ENCODE assay signal across 20 mouse cellular contexts in the genomic region with DNA sequence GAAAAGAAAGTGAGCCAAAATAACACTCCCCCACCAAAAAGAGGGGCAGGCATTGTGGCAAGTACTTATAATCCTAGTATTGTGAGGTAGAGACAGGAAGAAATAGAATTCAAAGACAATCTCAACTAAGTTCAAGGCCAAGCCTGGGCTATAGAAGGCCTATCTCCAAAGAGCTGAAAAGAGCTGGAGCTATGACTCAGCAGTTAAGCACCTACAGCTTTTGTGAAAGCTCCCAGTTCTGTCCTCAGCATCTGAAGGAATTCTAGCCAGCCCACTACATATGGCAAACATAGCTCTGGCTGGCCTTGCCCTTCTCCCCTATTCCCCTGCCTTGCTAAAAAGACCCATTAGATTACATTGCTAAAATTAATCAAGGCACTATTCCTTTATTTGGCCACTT. TPM values are rescaled to one million over a fixed set of nuclear protein-coding genes. Genes with fewer than 3 reads are reported as not detected.
A peak's percentile ranks its signal among the peaks of the same experiment; 100 is the strongest.
DNase-seq lines count a peak whose midpoint lies in the region; ATAC-seq and TF ChIP-seq lines count a peak whose summit lies in the region.
"Had no signal": no experiment of that assay in that cellular context is flagged by ENCODE, and none has a peak within 500 bp of the region (broad histone marks: within the 10 kb centered on the region; RNA-seq: fewer than 3 reads in every experiment).

No protein-coding gene starts in this region.

- no peak overlapping the region for H3K4me2 ChIP-seq in intestine, postnatal 0 days (replicated peaks; ENCODE audit: low read depth)
- no peak overlapping the region for H3K4me2 ChIP-seq in midbrain, embryonic 15.5 days
- H3K4me2 ChIP-seq: forebrain, embryonic 12.5 days; heart, embryonic 11.5 days; hindbrain, embryonic 14.5 days had no signal

- no peak overlapping the region for H3K4me3 ChIP-seq in liver, adult 2 months (ENCODE audit: insufficient read depth, low read depth, low read length)
- H3K4me3 ChIP-seq in embryonic fibroblast, embryonic 13.5 days (ENCODE audit: insufficient read depth, low read length) = no peak overlapping the region
- no peak overlapping the region for H3K4me3 ChIP-seq in intestine, postnatal 0 days (ENCODE audit: low read depth, low read length)
- H3K4me3 ChIP-seq in small intestine, adult 2 months (ENCODE audit: low read depth, low read length) = no peak overlapping the region
- H3K4me3 ChIP-seq in midbrain, embryonic 15.5 days = no peak overlapping the region
- H3K4me3 ChIP-seq: embryonic facial prominence, embryonic 10.5 days; forebrain, embryonic 12.5 days; hindbrain, embryonic 10.5 days had no signal

- DNase-seq in liver, adult 2 months (ENCODE audit: extremely low read depth, low read depth, low spot score) = peak; percentile 80
- no peak for DNase-seq in liver
- DNase-seq in layer of hippocampus, adult 9-10 months (ENCODE audit: low spot score) = no peak
- DNase-seq: adrenal gland, postnatal 10 days; cerebellum, adult 11 months; cerebellum, adult 8-10 months; cerebellum, postnatal 14 days; gastrocnemius, postnatal 10 days; heart, adult 18-20 months had no signal

- no peak for TF ChIP-seq POLR2A in liver, adult 2 months (IDR thresholded peaks at IDR 0.05; ENCODE audit: extremely low read depth, insufficient read depth, low read length)
- no peak for TF ChIP-seq POLR2A in embryonic fibroblast, embryonic 13.5 days (IDR thresholded peaks at IDR 0.05; ENCODE audit: low read depth, low read length)
- no peak for TF ChIP-seq POLR2A in small intestine, adult 2 months (IDR thresholded peaks at IDR 0.05; ENCODE audit: low read depth, low read length)

- no peaks in the 10 kb centered on the region for H3K79me2 ChIP-seq in liver, adult 2 months (ENCODE audit: control insufficient read depth, insufficient read depth, low read length)

- H3K36me3 ChIP-seq in liver, adult 2 months (ENCODE audit: control insufficient read depth, insufficient read depth, low read length) = no peaks in the 10 kb centered on the region
- H3K36me3 ChIP-seq in intestine, postnatal 0 days (ENCODE audit: control insufficient read depth, insufficient read depth) = no peaks in the 10 kb centered on the region
- no peaks in the 10 kb centered on the region for H3K36me3 ChIP-seq in small intestine, adult 2 months (ENCODE audit: control insufficient read depth, insufficient read depth, low read length)
- H3K36me3 ChIP-seq in midbrain, embryonic 15.5 days (replicated peaks) = no peaks in the 10 kb centered on the region
- H3K36me3 ChIP-seq: embryonic facial prominence, embryonic 10.5 days; forebrain, embryonic 12.5 days; hindbrain, embryonic 10.5 days had no signal

- TF ChIP-seq CTCF in liver, adult 2 months (IDR thresholded peaks at IDR 0.05; ENCODE audit: low read depth, low read length) = no peak
- TF ChIP-seq CTCF in embryonic fibroblast, embryonic 13.5 days (IDR thresholded peaks at IDR 0.05; ENCODE audit: borderline replicate concordance, insufficient read depth, low read length) = no peak
- TF ChIP-seq CTCF in intestine, postnatal 0 days (IDR thresholded peaks at IDR 0.05; ENCODE audit: low read depth) = no peak
- no peak for TF ChIP-seq CTCF in small intestine, adult 2 months (IDR thresholded peaks at IDR 0.05; ENCODE audit: extremely low read depth, insufficient read length, insufficient replicate concordance, low read depth, low read length)

- peak; percentile 10; the same call in 1 of the 2 replicates for ATAC-seq in intestine, postnatal 0 days
- no peak for ATAC-seq in midbrain, embryonic 15.5 days (replicated peaks)
- ATAC-seq: forebrain, embryonic 16.5 days had no signal

- H3K27ac ChIP-seq in liver, adult 2 months (replicated peaks; ENCODE audit: insufficient read depth, low read depth, low read length) = peak overlapping the region; percentile 100
- H3K27ac ChIP-seq in embryonic fibroblast, embryonic 13.5 days (ENCODE audit: insufficient read depth, low read length) = peak overlapping the region; percentile 73
- H3K27ac ChIP-seq in intestine, postnatal 0 days (ENCODE audit: low read depth, low read length) = no peak overlapping the region
- H3K27ac ChIP-seq in small intestine, adult 2 months (ENCODE audit: insufficient read depth, low read depth, low read length) = peak overlapping the region; percentile 50; the same call in 1 of the 2 replicates
- H3K27ac ChIP-seq in midbrain, embryonic 15.5 days = no peak overlapping the region
- H3K27ac ChIP-seq: embryonic facial prominence, embryonic 10.5 days; forebrain, embryonic 12.5 days; hindbrain, embryonic 10.5 days; hindbrain, embryonic 14.5 days had no signal

- no peaks in the 10 kb centered on the region for H3K27me3 ChIP-seq in liver, adult 2 months (ENCODE audit: control insufficient read depth, insufficient read depth, low read length)
- no peaks in the 10 kb centered on the region for H3K27me3 ChIP-seq in intestine, postnatal 0 days (replicated peaks; ENCODE audit: control insufficient read depth, insufficient read depth, low read length)
- H3K27me3 ChIP-seq in small intestine, adult 2 months (ENCODE audit: control insufficient read depth, insufficient read depth, low read length) = no peaks in the 10 kb centered on the region
- no peaks in the 10 kb centered on the region for H3K27me3 ChIP-seq in midbrain, embryonic 15.5 days (replicated peaks)
- H3K27me3 ChIP-seq: forebrain, embryonic 12.5 days had no signal

- peaks cover 11% of the 10 kb centered on the region for H3K4me1 ChIP-seq in liver, adult 2 months (ENCODE audit: control insufficient read depth, insufficient read depth, low read length)
- peaks cover 3% of the 10 kb centered on the region; the same call in 1 of the 2 replicates for H3K4me1 ChIP-seq in embryonic fibroblast, embryonic 13.5 days (ENCODE audit: control insufficient read depth, insufficient read depth, low read length)
- no peaks in the 10 kb centered on the region for H3K4me1 ChIP-seq in intestine, postnatal 0 days (replicated peaks; ENCODE audit: control insufficient read depth, insufficient read depth, low read length)
- peaks cover 2% of the 10 kb centered on the region; the same call in 1 of the 2 replicates for H3K4me1 ChIP-seq in small intestine, adult 2 months (ENCODE audit: control insufficient read depth, insufficient read depth, insufficient read length, low read length)
- H3K4me1 ChIP-seq in midbrain, embryonic 15.5 days = peaks cover 2% of the 10 kb centered on the region

- no peaks in the 10 kb centered on the region for H3K9me3 ChIP-seq in intestine, postnatal 0 days (ENCODE audit: control insufficient read depth)
- H3K9me3 ChIP-seq in midbrain, embryonic 15.5 days = no peaks in the 10 kb centered on the region
- H3K9me3 ChIP-seq: embryonic facial prominence, embryonic 10.5 days; forebrain, embryonic 12.5 days; G1E; hindbrain, embryonic 10.5 days had no signal

- H3K9ac ChIP-seq in liver, adult 2 months (ENCODE audit: low read depth, low read length) = peak overlapping the region; percentile 63; the same call in 1 of the 2 replicates
- no peak overlapping the region for H3K9ac ChIP-seq in intestine, postnatal 0 days (ENCODE audit: low read depth, low read length)
- no peak overlapping the region for H3K9ac ChIP-seq in midbrain, embryonic 15.5 days
- H3K9ac ChIP-seq: forebrain, embryonic 12.5 days; hindbrain, embryonic 14.5 days had no signal

RNA-seq across cellular contexts. Expression of gene Hyou1, which starts 5.9 kb away (rescaled TPM):
- total RNA-seq in liver, adult 2 months (2014; rRNA removed) = 87.8 and 131 TPM in 2 replicates
- polyA plus RNA-seq in liver, adult 2 months (2012; rRNA removed) = 75.0 and 111 TPM in 2 replicates
- 88.7 and 101 TPM in 2 replicates for polyA plus RNA-seq in embryonic fibroblast, embryonic 13.5 days (2011; ENCODE audit: insufficient read length, low read depth, missing spikeins)
- 10.5 and 11.1 TPM in 2 replicates for polyA plus RNA-seq in intestine, postnatal 0 days (2015; fragmentation: Nextera tagmentation; extraction: Ambion mirVana)
- polyA plus RNA-seq in small intestine, adult 2 months (2012; rRNA removed) = 34.3 and 38.3 TPM in 2 replicates
- polyA plus RNA-seq in midbrain, embryonic 15.5 days (2015; fragmentation: Nextera tagmentation; extraction: Ambion mirVana) = 28.1 and 29.7 TPM in 2 replicates

RNA-seq across cellular contexts. Expression of gene Vps11, which starts 11.9 kb away (rescaled TPM):
- 14.5 and 22.0 TPM in 2 replicates for total RNA-seq in liver, adult 2 months (2014; rRNA removed)
- 15.9 and 17.0 TPM in 2 replicates for polyA plus RNA-seq in liver, adult 2 months (2012; rRNA removed)
- 33.8 and 35.4 TPM in 2 replicates for polyA plus RNA-seq in embryonic fibroblast, embryonic 13.5 days (2011; ENCODE audit: insufficient read length, low read depth, missing spikeins)
- 27.2 and 27.4 TPM in 2 replicates for polyA plus RNA-seq in intestine, postnatal 0 days (2015; fragmentation: Nextera tagmentation; extraction: Ambion mirVana)
- polyA plus RNA-seq in small intestine, adult 2 months (2012; rRNA removed) = 12.4 and 22.3 TPM in 2 replicates
- 43.3 and 45.7 TPM in 2 replicates for polyA plus RNA-seq in midbrain, embryonic 15.5 days (2015; fragmentation: Nextera tagmentation; extraction: Ambion mirVana)

RNA-seq across cellular contexts. Expression of gene Slc37a4, which starts 23.3 kb away (rescaled TPM):
- 250 and 307 TPM in 2 replicates for total RNA-seq in liver, adult 2 months (2014; rRNA removed)
- polyA plus RNA-seq in liver, adult 2 months (2012; rRNA removed) = 153 and 185 TPM in 2 replicates
- polyA plus RNA-seq in embryonic fibroblast, embryonic 13.5 days (2011; ENCODE audit: insufficient read length, low read depth, missing spikeins) = 7.0 and 7.7 TPM in 2 replicates
- 150 and 160 TPM in 2 replicates for polyA plus RNA-seq in intestine, postnatal 0 days (2015; fragmentation: Nextera tagmentation; extraction: Ambion mirVana)
- polyA plus RNA-seq in small intestine, adult 2 months (2012; rRNA removed) = 27.1 and 54.9 TPM in 2 replicates
- polyA plus RNA-seq in midbrain, embryonic 15.5 days (2015; fragmentation: Nextera tagmentation; extraction: Ambion mirVana) = 44.6 and 44.9 TPM in 2 replicates

RNA-seq across cellular contexts. Expression of gene Hmbs, which starts 29.4 kb away (rescaled TPM):
- 61.3 and 67.7 TPM in 2 replicates for total RNA-seq in liver, adult 2 months (2014; rRNA removed)
- 58.8 and 61.4 TPM in 2 replicates for polyA plus RNA-seq in liver, adult 2 months (2012; rRNA removed)
- polyA plus RNA-seq in embryonic fibroblast, embryonic 13.5 days (2011; ENCODE audit: insufficient read length, low read depth, missing spikeins) = 46.8 and 51.9 TPM in 2 replicates
- 60.1 and 60.7 TPM in 2 replicates for polyA plus RNA-seq in intestine, postnatal 0 days (2015; fragmentation: Nextera tagmentation; extraction: Ambion mirVana)
- polyA plus RNA-seq in small intestine, adult 2 months (2012; rRNA removed) = 37.0 and 44.0 TPM in 2 replicates
- polyA plus RNA-seq in midbrain, embryonic 15.5 days (2015; fragmentation: Nextera tagmentation; extraction: Ambion mirVana) = 63.1 and 65.6 TPM in 2 replicates

RNA-seq across cellular contexts. Expression of gene Rps25, which starts 33.6 kb away (rescaled TPM):
- 455 and 516 TPM in 2 replicates for total RNA-seq in liver, adult 2 months (2014; rRNA removed)
- 82.7 and 98.8 TPM in 2 replicates for polyA plus RNA-seq in liver, adult 2 months (2012; rRNA removed)
- polyA plus RNA-seq in embryonic fibroblast, embryonic 13.5 days (2011; ENCODE audit: insufficient read length, low read depth, missing spikeins) = 2,978 and 3,912 TPM in 2 replicates
- 1,434 and 1,542 TPM in 2 replicates for polyA plus RNA-seq in intestine, postnatal 0 days (2015; fragmentation: Nextera tagmentation; extraction: Ambion mirVana)
- polyA plus RNA-seq in small intestine, adult 2 months (2012; rRNA removed) = 40.0 and 48.3 TPM in 2 replicates
- 965 and 984 TPM in 2 replicates for polyA plus RNA-seq in midbrain, embryonic 15.5 days (2015; fragmentation: Nextera tagmentation; extraction: Ambion mirVana)

Comparison
In these comparisons a context has a peak if more than half of its experiments do, and no peak if none do; other contexts are left out.
1. H3K27ac ChIP-seq: peak in liver, adult 2 months (single experiment), embryonic fibroblast, embryonic 13.5 days (single experiment) and small intestine, adult 2 months (single experiment); none in intestine, postnatal 0 days (single experiment) and midbrain, embryonic 15.5 days (single experiment).